Mouse (Mus musculus) natural killer cell, adult 2 months (primary cell): Measurements from ENCODE around the gene Nudcd3.

ENCODE experiments used
- DNase-seq, 2 experiments: peaks; one replicate each; pipeline ENCODE4 v3.0.0; 2022; ENCODE audit warnings: low spot score in 2 of 2

The Nudcd3 gene

DNA sequence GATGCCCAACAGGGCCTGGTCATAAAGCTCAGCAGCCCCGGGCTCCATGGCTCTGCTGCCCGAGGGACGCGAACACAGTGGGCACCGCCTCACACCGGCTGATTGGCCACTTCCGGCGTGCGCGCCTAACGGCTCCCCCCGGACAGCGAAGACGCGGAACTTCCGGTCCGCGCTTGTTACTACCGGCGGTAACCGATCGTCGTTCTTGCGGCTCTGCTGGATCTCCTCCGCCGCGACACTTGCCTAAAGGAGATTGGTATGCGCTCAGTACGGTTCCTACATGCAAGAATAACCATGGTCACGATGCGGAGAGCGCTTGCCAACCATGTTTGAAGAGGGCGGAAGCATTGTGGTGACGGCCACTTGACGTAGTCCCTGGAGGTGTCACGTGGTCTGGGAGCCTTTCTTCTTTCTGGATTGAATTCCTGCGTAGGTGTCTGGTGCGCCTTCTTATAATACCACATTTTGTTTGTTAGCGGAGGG is at the start of gene Nudcd3:
Nudcd3 (minus strand) TSS at position 329 of the 483 bp plus-strand sequence.
- peak; percentile 88 for DNase-seq

DNA sequence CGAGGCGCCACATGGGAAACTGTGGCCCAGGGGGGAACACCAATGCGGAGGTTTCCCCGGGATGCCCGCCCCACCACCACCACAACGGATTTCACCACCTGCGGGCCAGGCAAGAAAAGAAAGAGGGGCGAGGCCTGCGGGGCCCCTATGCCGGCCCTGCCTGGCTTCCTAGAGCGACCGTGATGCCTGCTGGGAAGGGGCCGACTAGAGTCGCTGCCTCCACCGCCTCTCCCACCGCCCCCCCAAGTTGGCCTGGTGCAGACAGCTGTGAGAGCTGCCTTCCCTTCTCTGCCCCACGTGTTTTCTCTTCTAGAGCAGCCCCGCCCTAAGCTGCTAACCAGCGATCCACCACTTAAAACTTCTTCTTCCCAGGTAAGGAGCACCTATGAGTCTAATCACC is 44.5 kb upstream of the Nudcd3 start:
- DNase-seq = no peak

DNA sequence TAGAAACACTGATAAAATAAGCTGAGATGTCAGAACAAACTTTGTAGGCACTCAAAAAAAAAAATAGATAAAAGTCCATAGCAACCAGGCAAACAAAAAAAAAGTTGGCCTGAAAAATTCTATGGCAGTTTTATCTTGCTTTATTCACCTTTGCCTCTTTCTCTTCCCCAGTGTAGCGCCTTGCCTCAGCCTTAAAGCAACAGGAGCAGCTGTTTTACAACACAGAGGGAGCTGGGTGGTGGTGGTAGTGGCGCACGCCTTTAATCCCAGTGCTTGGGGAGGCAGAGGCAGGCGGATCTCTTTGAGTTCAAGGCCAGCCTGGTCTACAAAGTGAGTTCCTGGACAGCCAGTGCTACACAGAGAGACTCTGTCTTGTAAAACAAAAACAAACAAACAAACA is 32.8 kb upstream of the Nudcd3 start:
- DNase-seq = no peak

DNA sequence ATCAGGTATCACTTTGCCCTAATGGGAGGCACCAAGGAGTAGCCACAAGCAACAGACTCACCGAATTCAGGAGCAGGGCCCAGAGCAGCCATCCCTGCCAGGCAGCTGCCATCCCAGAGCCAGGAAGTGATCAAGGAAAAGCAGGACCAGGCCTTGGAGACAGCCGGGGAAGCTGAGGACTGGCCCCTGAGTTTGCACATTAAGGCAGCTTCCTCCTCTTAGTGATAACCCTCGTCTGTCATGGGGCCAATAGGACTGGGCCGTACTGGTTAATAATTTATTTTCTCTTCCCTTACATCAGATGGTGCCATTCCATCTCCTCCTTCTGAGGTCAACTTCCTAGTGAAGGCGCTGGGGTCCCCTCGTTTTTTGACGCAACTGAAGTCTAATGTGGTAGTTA is 29.8 kb upstream of the Nudcd3 start, which contains the start of gene Npc1l1:
Npc1l1 (minus strand) TSS at position 132 of the 400 bp plus-strand sequence.
- DNase-seq = no peak

DNA sequence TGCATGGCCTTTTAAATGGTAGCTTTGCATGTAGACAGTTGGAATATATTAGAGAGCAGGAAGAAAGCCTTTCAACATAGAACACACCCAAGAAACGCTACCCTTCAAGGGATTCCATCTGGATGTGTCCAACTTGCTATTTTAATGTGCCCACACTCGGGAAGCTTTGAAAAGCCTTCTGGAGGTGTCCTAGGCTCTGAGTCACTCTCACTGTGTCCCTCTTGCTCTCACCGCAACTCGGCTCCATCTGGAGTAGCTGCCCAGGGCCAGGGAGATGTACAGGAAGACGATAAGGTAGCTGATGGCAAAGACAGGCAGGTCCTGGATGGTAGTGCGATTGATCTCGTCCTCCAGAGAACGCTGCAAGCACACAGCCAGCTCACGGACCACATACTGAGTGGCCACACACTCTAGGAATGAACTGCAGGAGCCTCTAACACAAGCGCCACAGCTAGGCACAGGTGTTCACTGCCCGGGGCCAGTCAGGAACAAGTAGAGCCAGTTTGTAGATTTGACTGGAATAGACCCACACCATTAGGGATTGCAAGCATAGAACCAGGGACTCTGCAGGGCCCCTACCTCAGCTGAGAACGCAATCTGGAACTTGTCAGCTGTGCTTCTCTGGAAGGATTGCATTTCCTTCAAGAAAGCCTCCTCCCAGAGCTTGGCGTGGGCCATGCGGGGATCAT is 24.5 kb upstream of the Nudcd3 start:
- DNase-seq = no peak

DNA sequence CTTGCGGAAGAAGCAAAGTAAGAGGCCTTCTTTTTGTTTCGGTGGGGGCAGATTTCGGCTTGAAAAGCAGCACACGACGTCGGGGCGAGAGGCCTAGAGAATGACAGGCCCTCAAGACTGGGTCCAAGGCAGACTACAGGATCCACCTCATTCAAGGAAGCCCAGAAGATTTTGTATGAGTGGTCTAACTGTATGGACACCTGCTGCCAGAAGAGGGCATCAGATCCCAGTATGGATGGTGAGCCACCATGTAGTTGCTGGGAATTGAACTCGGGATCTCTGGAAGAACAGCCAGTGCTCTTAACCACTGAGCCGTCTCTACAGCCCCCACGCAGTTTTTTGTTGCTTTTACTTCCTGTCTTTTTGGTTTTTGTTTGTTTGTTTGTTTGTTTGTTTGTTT is 22.0 kb upstream of the Nudcd3 start:
- DNase-seq = no peak

DNA sequence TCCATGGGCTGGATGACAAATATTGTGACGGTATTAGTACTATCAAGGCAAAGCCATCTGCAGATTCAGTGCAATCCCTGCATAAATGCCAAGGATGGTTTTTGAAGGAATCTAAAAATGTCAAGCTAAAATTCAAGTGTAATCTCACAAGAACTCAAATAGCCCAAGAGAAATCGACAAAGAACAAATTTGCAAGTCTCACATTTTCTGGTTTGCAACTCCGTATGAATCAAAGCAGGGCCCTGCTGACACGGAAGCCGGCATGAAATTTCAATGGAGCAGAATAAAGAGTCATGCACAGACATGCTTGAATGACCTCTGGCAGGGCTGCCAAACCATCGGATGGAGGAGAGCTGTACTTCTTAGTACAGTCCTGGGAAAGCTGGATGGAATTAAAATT is 19.8 kb upstream of the Nudcd3 start:
- no peak for DNase-seq

DNA sequence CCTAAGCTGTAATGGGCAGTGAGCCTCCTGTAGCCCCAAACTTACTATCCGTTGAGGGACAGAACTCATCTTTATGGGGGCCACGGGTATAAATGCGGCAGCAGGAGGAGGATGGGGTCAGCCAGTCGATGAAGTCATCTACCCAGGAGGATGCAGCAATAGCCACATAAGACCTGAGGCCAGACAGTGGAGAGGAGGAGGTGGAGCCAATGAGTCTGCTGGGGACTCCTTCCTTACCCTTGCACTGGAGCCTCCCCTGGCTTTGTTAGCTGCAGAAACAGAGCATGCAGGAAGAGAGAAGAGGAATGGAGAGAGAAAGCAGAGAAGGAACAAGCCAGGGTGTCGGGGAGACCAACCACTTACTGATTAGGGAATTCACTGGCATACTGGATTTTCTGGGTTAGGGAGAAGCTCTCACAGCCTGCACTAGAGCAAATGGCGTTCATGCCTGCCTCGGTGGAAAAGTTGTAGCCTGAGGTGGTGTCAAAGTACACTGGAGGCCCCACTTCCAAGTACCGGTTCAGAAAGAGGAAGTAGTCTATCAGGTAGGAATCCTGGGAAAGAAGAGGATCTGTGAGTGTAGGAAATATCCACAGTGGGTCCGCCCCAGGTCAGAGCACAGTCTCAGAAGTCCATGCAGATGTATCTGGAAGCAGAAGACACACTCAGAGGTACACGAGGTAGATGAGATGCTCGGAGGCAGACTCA is 18.1 kb upstream of the Nudcd3 start:
- DNase-seq = no peak

DNA sequence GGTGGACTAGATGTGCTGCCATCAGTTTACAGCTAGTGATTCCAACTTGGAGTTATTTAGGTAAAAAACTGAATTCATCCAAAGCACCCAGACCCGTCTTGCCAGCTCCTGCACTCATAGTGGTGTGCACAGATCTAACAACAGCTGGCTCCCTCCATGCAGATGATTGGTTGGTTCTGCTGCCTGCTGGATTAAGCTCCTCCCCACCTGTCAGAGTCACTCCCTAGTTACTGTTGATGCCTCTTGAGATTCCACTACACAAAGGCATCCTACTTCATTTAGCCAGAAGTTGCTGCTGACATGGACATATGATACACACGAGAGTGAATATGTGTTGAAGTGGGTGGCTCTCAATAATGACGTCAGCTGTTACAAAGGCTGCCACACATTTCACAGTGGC is 16.6 kb upstream of the Nudcd3 start:
- DNase-seq = no peak

DNA sequence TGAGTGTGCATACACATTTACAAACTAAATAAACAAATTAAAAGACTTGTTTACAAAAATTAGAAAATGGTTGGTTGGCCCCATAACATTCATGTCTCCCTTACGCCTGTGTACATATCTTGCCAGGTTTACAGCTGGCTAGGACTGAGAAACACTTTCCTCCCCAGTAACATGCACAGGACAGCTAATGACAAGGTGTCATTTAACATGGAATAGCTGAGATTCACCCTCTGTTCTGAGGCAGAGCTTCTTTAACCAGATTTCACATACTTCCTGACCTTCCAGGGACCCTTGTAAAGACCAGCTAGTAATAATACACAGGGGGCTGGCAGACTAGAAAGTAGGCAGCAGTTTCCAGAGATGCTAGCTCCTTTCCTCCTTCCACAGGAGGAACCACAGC is 7.9 kb upstream of the Nudcd3 start:
- no peak for DNase-seq

DNA sequence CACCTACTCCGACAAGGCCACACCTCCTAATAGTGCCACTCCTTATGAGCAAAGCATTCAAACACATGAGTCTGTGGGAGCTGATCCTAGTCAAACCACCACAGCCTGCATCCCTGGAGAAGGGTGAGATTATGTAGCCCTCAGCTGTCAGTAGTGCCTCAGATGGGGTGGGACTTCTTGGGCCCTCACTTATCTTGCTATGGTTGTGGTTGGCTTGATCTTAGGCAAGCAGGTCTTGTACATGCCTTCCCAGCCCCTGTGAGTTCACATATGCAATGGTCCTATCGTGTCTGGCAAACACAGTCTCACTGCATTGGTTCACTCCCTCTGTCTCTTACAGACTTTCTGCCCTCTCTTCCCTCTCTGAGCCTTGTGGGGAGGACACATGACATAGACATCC is 6.9 kb upstream of the Nudcd3 start:
- no peak for DNase-seq

DNA sequence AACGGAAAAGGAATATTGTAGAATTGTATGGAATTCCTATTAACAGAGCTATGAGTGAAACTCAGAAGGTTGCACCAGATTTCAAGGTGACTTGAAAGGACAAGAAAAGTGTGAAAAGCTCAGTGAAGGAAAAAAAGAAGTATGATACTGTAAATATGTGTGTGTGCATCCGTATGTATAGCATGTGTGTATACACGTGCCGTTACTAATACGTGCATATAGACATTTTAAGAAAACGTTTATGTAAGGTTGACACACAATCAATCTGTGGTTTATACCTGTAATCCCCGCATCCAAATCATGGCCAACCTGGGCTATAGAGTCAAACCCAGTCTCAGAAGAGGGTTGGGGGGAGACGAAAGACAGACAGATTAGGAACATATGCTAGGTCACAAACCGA is 355 bp upstream of the Nudcd3 start:
- DNase-seq = no peak

DNA sequence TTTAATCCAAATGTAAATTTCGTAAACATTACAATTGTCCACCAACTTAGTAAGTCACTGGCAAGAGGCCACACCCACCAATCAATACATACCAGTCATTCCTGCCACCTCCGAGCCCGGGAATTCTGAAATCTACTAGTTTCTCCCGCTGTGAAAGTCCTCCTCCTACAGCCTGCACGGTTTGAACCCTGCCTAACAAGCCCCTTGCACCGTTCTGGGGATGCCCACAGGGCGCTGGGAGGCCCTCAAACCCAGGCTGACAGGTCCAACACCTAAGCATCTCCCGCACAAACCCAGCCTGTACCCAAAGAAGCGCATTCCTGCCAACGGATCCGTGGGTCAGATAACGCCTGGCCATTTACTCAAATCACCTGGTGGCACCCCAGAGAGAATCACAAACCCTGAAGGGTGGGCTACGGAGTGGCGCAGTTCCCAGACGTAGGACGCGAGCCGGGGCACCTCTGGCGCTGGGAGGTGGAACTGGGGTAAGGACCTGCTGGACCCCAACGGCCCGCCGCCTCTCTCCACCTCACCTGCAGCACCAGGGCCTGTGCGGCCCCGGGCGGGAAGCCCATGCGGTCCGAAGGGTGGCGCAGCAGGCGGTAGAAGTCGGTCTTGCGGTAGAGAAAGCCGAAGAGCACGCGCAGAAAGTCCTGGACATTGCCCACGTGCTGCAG is 667 bp downstream of the Nudcd3 start, which contains the start of gene A730071L15Rik:
A730071L15Rik (plus strand) TSS at position 620 of the 677 bp plus-strand sequence.
- no peak for DNase-seq

DNA sequence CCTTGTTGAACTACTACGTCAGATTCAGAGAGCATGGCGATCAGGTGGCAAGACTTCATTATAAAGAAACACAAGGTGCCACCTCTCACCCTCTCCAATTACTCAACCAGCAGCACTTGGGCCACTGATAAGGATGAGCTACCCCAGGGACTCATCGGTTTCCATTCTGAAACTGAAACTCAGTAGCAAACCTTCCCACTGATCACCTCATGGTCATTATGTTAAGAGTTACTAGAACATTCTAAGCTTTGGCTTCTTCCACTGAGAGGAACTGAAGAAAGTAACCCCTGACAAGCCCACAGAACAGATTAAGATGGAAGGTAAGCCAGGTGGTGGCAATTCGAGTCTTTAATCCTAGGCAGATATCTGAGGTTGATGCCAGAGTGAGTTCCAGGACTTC is 1.8 kb downstream of the Nudcd3 start:
- DNase-seq = no peak

DNA sequence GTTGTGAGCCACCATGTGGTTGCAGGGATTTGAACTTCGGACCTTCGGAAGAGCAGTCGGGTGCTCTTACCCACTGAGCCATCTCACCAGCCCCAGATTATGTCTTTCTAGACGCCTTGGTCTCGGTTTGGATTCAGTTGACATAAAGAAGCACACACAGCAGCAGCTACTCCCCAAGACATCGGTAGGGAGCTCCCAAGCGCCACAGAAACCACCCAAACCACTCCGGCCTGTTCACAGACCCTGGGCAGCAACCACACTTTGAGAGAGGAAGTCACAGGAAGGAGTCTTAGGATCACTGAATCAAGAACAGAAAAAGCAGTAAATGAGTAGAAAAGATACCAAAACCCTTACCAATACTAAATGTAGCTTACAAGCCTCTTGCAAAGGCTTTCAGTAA is 3.4 kb downstream of the Nudcd3 start:
- no peak for DNase-seq

DNA sequence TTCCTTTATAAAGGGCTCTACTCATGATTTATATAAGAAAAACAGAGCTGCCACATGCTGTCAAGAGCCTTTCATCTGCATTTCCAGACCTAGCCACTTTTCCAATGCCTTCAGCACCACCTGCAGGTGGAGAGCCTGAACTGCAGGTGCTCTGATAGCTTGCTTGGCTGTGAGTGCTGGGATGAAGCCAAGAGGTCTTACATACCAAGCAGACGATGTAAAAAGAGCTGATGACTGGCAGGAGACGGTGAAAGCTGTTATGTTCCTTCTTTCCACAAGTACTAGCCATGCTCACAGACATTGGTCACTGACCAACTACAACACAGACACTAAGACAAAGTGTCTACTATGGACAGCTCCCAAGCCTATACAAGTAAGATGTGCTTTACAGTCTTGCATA is 12.3 kb downstream of the Nudcd3 start:
- DNase-seq = peak; percentile 58 to 76

DNA sequence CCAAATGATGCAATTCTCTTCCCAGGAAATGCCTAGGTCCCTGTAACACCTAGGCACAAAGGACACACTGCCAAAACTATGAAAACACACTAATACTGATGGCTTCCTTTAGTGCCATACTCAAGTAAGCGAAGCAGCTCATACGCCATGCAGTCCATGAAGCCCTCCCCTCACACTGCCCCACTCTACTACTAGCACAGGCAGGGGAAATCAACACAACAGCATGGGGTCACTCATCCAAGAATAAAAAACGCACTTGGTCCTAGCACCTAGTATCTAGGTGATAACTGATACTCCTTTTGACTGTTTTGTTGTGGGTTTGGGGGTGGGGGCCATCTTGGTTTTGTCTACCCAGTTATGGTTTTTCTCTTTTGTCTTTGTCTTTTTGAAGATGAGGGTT is 12.8 kb downstream of the Nudcd3 start:
- no peak for DNase-seq

DNA sequence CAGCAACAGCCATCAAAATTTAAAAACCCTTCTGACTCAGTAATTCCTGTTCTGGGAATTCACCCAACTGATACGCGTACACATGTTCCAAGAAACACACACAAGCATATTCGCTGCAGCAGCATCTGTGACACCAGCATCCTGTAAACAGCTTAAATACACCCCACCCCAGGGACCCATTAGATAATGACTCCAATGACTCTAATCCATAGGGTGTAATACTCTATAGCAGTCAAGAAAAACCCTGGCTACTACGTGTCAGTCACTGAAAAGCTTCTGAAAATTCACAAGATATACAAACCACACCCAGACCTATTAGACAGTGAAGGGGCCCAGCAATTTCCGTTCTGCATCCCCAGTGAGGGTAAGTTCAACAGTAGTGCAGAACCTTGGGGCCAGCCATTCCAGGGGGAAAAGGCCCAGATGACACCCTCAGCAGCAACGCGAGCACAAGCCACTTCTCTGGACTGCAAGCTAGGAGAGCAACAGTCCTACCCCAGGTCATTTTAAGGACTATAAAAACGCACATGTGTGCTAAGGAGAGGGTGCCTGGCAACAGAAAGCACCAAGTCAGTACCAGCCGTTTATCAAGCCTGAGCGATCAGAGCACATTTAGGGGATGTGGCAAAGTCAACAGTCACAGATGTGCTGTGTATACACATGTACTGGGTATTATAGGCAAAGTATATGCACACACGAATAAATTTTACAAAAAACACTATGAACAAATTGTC is 15.8 kb downstream of the Nudcd3 start:
- peak in 1 of 2 experiments; percentile 20 for DNase-seq

DNA sequence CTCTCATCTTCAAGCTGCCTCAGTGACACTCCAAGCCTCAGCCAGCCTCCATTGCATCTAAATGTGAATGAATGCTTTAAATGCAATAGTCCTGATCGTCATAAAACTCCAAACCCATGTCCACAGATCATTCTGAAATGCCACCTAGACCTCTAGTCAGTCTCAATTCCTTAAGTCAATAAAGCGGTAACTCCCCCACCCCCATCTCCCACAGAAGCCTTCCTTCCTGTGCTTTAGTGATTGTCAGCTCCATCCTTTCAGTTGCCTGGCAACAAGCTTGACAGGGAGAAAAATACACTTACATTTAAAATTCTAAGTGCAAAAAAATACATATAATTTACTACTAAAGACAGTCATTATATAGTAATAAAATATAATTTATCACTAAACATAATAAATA is 17.0 kb downstream of the Nudcd3 start:
- no peak for DNase-seq

DNA sequence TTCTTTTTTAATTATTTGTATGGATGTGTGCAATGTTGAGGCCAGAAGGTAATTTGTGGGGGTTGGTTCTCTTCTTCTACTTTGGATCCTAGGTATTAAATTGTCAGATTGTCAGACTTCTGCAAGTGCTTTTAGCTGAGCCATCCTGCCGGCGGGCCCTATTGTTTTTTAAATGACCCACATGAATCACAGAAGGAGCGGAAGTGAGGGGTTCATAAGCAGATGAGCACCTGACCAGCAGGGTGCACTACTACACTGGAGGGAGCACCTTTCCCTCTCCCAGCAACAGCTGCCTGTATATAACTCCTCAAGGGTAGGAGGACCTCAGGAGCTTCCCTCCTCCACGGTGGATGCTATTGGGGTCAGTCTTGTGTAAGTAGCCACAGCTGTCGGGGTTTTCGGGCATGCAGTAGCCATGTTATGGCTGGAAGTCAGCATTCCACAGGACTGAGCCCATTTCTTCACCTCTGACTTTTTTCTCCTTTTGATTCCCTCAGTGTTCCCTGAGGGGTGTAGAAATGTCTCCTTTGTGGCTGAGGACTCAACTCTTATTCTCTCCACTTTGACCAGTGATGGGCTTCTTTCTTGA is 19.3 kb downstream of the Nudcd3 start:
- no peak for DNase-seq

DNA sequence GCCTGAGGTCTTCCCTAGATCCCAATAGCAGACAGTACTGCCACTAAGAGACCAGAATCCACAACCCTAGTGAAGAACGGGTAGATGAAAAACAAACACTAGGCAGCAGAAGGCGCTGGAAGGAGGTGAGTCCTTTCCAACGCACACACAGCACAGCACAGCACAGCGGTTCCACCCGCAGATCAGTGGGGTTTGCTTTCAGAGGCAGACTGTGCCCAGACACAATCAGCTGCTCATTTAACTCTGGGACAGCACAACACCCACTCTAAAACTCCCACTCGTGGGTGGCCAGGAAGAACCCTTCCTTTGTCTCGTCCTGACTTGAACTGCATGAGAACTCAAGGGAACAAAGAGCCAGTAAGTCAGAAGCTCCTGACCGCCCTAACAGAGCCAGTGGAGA is 21.0 kb downstream of the Nudcd3 start:
- DNase-seq = no peak
